Mouse (Mus musculus) fat pad, adult 2 months (tissue): ENCODE results near the gene Ddo.

Experiments
- DNase-seq: peaks from one replicate; pipeline ENCODE4 v3.0.0-alpha.2; 2011; ENCODE audit warnings: low read depth, low spot score; ENCODE audit errors: extremely low read depth

Ddo gene

GRCm38 (mm10) chr10:40629656-40630311, at the start of gene Ddo:
Gene Ddo (plus strand): TSS chr10:40630011.
- DNase-seq = no peak

- DNase-seq = no peak
Measured at GRCm38 (mm10) chr10:40583584-40584255, 46.1 kb upstream of the Ddo start.

GRCm38 (mm10) chr10:40592186-40592585, 37.6 kb upstream of the Ddo start:
- no peak for DNase-seq

DNA sequence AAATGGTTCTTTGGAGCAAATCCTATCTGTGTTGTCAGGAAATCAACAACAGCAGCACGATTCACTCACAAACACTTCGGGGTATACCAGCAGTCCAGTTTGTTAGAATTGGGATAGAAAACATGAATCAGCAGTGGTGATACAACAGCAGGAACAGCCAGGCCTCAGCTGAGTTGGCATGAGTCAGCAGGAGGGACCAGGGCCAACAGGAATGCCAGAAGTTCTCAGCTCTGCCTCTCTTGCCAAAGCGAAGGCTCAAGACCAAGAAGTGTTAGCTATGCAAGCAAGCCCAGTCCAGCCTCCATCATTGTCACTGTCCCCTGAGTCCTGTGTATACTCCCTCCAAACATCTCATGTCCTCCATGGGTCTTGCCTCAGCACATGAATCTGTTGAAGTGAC, 32.6 kb upstream of the Ddo start:
- no peak for DNase-seq

DNA sequence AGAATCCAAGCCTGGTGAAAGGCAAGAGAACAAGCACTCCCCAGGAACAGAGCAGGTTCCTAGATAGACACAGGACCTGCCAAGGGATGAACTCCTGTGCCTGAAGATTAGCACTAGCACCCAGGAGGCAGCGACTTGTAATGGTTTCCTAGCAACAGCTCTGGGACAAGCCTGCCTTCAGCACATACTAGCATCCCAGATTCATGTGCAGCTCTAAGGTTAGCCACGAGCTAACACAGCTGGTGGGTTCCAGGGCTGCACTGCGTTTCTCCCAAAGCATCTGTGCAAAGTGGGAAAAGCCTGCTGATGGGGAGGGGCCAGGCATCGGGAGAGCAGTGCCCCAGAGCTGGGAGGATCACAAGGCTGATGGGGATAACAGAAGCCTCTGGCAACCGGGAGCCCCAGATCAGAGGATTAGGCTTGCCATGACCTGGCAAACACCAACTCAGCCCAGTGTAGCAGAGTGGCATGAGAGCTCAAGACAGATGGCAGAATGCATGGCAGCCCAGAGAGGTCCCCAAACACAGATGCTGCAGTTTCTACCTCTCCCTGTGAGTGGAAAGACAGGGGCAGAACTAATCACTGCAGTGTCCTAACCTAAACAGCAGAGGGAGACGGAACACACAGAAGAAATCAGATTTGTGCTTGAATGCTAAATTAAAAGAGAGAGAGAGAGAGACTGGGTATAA, 25.0 kb upstream of the Ddo start:
- DNase-seq = no peak

DNA sequence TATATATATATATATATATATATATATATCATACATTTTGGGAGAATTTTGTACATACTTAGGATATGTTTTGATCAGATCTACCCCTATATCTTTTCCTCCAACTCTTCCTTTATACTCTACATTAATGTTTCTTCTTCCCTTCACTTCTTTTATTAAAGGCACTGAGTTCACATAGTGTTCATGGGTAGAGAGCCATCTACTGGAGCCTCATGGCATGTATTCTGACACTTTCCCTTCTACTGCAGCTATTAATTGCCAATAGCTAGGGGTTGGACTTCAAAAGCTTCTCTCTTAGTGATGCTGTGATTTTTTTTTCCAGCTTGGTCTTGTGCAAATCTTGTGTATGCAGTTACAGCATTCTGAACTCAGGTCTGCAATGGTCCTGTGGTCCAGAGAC, 11.8 kb upstream of the Ddo start:
- no peak for DNase-seq

DNA sequence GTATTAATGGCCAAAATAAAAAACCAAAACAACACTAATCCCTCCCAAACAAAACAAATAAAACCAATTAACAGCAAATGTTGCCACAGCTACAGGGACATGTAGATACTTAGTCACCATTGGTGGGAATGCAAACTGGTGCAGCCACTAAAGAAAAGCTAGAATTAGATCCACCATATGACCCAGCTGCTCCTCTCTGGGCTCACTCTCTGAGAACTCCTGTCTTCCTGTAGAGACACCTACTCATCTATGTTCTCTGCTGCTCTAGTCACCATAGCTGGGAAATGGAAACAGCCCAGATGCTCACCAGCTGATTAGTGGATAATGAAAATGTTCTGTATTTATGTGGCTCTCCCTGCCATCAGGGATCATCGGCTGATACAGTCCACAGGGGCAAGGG, 10.1 kb upstream of the Ddo start:
- no peak for DNase-seq

DNA sequence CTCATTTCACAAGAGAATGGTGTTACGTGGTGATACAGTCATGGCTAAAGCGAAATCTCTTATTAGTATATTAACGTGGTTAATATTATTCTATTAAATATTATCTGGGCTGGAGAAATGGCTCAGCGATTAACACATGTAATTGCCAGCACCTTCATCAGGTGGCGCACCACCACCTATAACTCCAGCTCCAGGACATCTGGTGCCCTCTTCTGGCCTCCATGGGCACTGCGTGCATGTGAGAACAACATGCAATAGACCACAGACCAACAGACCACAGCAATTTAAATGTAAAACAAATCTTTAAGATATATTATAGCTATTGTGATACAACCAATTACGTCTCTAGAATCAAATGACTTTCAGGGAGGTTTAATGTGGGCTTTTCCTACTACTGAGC, 671 bp upstream of the Ddo start:
- no peak for DNase-seq

DNA sequence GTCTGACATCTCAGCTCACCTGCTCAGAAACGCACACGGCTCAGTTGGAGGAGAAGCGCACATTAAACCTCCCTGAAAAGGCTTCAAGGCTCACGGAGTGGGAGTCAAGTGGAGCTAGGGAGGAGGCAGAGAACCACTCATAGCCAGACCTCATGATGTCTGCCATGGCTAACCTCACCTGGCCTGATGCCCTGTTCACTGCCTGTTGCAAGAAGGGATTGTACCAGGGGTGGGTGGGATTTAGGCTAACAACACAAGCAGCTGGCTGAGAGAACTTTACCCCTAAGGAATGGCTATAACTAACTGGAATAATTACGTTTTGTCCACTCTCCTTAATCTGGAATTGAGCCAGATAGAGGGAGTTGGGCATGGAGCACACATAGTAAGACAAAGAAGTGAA, 646 bp downstream of the Ddo start:
- DNase-seq = no peak

- no peak for DNase-seq
Measured at GRCm38 (mm10) chr10:40630961-40631360, 1.1 kb downstream of the Ddo start.

GRCm38 (mm10) chr10:40632087-40632486, 2.3 kb downstream of the Ddo start:
- DNase-seq = no peak

- no peak for DNase-seq
Measured at GRCm38 (mm10) chr10:40637331-40637730, 7.5 kb downstream of the Ddo start.

GRCm38 (mm10) chr10:40638276-40638675, 8.5 kb downstream of the Ddo start:
- DNase-seq = no peak

GRCm38 (mm10) chr10:40638823-40639819, 9.3 kb downstream of the Ddo start:
- DNase-seq = no peak

- no peak for DNase-seq
Measured at GRCm38 (mm10) chr10:40640406-40640805, 10.6 kb downstream of the Ddo start.

DNA sequence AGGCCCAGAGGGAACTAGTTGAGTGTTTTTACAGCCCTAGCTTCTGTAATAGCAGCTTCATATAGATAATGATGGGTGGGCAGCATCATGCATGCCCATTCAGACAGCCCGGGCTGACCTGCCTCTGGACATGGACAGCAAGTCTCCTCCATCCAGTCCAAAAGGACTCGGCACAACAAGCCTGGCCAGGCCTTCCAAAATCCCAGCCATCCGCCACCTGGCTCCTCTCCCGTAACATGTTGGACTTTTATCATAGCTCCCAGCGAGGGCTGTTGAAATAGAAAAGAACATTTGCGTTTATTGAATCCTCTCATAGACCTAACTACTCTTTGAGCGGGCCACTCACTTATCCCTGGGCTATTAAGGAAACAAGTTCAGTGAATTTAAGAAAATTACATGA, 12.1 kb downstream of the Ddo start:
- no peak for DNase-seq

GRCm38 (mm10) chr10:40643126-40643525, 13.3 kb downstream of the Ddo start:
- no peak for DNase-seq

DNA sequence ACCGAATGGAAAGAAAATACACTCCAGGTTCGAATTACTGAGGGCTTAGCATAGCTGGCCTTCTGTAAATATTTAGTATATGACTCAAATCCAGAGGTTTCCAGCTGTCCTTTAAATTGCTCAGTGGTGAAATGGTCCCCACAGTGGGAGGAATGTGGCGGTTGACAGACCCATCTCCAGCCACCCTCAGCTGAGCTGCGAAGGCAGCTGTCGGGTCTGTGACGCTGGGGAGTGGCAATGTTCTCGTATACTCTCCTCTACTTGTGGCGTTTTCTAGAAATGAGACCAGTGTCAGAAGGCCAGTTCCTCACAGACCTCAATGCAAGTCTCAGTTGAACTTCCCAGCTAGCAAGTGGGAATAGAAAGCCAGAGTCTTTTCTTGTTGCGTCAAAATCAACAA, 14.6 kb downstream of the Ddo start:
- DNase-seq = no peak

- DNase-seq = no peak
Measured at GRCm38 (mm10) chr10:40645346-40645745, 15.5 kb downstream of the Ddo start.

- DNase-seq = no peak
Measured at GRCm38 (mm10) chr10:40648776-40649175, 19.0 kb downstream of the Ddo start.

- no peak for DNase-seq
Measured at GRCm38 (mm10) chr10:40649634-40650033, 19.8 kb downstream of the Ddo start.
